Mouse (Mus musculus) telencephalon, adult 2 months (tissue): ENCODE data around the gene S100a14.

Experiments
- DNase-seq: peaks from one replicate; pipeline ENCODE4 v3.0.0-alpha.2; 2011; ENCODE audit warnings: low read depth, low spot score

Gene S100a14

DNA sequence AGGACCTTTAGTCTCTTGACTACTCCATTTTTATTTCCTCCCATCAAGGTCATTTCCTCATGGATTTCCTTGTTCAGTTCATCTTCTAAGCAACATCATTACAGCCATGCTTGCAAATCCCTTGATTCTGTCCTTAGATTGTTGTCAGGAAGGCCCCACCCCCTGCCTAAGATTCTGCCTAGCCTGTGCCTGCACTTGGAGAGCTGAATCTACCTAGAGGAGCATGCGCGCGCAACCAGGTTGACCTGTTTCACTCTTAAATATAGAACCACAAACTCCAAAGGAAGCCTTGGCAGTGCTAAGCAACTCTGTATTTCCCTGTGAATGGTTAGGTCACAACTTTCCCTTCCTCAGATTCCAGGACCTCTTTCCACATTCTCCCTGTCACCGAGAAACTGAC, 8.9 kb upstream of the S100a14 start:
- DNase-seq: no peak

DNA sequence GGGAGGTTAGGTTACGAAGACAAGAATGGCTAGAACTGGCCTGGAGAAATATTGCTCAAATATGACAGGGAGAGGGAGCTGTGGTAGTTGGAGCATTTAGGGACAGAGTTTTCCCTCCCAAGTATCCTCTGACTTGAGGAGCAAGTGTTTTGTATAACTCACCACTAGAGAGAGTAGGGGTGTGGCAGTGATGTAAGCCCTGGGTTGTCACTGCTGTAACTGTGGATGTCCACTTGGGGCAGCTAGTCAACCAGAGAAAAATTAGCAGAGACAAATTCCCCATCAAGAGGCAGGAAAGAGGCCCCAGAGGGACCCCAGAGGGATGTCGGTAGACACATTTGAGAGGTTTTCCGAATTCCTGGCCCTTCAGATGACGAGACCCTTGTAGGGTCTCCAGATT, 1.2 kb upstream of the S100a14 start:
- peak; percentile 64 for DNase-seq

DNA sequence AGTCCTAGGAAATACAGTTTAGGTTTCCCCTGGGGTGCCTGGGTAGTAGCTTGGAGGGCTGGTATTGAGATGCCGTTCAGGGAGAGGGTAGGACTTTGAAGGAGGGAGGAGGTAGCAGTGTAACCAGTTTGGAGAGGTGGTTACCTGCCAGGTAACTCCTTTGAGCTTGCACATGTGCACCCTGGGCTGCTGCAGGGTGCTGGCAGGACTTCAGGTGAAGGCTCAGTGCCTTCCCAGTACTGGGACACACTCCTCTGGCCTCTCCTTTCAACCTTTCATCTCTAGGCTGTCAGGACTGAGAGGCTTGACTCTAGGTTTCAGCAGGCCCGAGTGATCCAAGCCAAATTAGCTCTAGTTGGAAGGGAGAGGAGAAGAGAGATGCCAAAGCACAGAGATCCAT, 580 bp upstream of the S100a14 start:
- DNase-seq: no peak

DNA sequence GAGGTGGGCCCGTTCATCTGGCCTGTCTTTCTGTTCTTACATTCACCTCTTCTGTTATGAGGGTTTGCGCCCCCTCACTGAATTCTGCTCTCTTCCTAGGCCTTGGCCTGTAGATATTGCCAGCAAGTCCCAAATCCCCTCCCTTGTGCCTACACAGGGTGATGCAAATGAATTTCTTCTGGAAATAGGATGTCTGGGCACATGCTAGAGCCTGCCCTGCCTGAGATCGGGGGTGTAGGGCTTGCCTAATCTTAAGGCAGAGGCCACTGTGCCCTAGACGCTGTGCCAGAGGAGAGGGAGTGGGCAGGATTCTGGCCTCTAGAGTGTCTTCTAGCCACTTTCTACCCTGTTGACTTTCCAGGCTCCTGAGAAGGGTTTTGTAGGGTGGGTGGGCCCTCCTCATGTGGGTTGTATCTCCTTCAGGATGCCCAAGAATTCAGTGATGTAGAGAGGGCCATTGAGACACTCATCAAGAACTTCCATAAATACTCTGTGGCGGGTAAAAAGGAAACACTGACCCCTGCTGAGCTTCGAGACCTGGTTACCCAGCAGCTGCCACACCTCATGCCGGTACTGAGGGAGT, 726 bp downstream of the S100a14 start:
- DNase-seq: no peak

DNA sequence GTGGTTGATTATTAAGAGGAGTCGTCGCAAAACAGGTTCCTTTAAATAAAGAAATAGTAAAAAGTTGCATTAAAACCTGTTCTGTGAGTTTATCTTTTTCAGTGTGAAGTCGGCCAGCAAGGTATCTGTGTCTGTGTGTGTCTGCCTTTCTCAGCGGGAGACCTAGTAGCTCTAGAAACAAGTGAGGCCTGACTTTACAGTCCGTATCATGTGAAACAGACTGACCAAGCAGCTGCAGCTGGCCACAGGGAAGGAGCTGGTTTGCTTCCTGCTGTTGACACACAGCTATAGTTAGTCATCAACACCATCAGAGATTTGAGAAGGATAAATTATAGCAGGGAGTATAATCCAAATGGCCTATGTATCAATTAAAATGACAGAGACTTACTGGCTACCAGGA, 5.1 kb downstream of the S100a14 start:
- DNase-seq: no peak

DNA sequence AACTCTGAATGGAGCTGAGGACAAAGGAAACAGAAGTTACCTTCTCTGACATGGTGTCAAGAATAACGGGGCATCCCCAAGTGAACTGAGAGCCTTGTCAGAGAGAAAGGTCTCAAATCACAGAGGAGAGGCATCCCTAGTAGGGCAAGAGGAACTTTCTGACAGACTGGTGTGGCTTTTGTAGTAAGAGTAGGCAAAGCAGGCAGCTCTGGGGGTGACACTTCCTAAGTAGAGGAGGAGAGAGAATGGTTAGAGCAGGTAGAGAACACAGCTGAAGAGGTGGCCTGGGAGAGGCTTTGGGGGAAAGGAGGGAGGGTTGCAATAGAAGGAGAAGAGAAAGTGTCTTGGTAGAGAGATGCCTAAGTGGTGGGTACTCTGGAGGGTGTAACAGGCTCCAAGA, 8.8 kb downstream of the S100a14 start:
- no peak for DNase-seq

DNA sequence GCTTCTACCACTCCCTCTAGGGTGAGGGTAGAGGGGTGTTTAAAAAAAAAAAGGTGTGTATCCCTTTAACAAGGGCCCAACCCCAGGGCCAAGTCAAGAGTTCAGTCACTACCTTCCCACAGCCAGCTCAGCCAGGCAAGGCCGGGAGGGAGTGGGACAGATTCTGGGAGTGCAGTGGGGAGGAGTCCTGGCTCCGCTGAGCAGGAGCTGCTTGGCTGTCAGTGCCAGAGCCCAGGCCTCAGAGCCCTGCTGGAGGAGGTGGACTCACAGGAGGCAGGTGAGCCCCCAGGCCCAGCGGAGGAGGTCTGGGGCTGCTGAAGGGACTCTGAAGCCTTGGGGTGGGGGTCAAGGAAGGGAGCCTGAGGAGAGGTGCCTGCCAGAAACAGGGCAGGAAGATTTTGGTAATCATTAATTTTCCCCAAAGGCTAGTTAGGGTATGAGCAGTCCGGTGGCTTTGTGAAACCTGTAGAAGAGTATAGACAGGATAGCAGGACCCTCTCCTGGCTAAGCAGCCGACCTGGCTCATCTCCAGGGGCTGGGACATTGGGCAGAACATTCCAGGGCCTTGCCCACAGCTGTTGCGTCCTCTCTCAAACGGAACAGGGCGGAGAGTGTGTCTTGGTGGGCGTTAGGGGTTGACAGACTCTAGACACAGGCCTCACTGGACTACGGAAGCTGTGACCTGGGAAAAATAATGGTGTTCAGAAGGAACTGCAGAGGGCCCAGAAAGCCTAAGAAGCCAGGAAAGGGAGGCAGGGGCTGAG, 10.7 kb downstream of the S100a14 start, which contains the start of gene S100a16:
Gene S100a16 (plus strand): TSS at position 114 of the 764 bp plus-strand sequence.
- DNase-seq: no peak

DNA sequence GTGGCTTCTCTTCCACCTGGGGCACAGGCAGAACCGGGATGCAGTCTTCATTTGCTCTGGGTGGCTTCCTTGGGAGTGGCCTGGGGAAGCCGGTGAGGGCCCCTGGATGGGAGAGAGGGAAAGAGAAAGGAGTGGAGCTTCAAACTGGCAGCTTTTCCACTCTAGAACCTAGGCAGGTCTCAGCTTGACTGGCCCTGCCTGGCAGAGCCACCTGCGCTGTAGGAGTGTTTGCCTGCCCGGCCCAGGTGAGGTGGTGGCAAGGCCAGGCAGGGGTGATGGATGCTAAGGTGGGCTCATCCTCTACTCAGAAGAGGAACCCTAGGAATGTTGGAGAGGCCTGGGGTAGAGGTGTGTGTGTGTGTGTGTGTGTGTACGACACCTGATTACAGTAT, 11.2 kb downstream of the S100a14 start:
- no peak for DNase-seq

DNA sequence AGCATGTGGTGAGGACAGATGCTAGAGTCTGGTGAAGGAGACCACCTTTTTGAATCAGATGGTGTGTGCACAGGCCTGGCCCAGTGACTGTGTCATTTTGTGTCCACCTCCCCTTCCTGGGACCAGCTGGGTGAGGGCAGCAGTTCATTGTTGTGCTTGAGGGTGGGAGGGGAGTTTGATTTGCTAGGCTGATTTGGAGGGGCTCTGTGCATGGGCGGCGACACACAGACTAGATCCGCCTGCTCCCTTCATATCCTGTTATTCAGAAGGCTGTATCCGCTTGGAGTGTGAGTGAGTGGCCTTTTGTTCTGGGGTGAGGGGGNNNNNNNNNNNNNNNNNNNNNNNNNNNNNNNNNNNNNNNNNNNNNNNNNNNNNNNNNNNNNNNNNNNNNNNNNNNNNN, 14.2 kb downstream of the S100a14 start:
- peak; percentile 47 for DNase-seq

DNA sequence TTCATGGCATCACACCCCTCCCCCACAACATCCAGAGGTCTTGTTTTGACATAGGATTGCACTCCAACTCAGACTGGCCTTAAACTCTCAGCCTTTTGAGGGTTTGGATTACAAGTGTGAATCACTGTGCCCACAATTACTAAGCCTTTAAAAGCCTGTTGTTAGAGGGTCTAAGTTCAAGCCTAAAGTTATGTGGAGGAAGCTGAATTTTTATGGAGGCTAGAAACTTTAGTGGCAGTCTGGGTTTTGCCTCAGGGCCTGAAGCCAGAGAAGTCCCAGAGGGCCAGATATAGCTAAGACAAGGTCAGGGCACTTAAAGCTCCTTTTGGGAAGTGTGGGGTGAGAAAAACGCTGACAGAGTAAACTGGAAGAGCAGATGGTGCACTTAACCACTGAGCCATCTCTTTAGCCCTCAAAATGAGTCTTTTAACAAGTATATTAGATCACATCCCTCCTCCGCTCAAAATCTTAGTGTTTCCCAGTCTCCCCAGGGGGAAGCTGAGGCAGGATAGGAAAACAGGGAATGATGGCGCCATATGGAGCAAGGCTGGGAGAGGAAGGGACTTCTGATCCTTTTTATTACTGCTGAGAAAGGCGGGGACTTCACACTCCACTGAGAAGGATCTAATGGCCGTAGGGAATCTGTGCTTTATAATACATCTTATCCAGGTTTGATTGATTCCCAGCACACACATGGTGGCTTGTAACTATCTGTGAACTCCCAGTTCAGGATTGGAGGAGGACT, 23.2 kb downstream of the S100a14 start:
- DNase-seq: no peak

DNA sequence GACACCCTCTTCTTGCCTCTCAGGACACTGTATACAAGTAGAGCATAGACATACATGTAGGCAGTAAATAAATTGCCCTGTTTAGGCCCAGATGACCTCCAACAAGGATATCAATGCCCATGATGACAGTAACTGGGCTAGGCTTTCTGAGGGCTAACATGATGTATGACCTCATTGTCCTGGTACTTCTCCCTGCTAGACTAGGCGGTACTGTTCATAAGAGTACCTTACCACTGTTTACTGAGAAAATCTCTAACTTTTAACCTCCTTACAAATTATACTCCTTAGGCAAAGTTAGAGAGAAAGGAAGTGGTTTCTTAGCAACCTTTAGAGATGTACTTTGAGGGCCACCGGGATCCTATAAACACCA, 23.8 kb downstream of the S100a14 start:
- no peak for DNase-seq

DNA sequence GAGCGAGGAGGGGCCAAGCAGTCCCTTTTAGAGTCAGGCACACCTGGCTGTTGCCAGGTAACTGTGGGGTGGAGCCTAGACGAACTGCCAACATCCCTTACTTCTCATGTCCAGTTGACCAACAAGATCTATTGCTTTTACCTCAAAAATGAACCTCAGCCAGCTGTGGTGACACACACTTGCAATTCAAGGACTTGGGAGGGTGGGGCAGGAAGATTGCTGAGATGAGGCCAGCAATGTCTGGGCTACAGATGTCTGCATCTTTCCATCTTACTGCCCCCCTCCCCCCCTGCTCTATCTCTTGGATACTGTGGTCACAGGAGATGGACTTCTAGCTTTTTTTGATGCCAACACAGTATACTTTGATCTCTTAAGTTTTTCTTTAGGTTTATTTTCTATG, 25.6 kb downstream of the S100a14 start:
- no peak for DNase-seq

DNA sequence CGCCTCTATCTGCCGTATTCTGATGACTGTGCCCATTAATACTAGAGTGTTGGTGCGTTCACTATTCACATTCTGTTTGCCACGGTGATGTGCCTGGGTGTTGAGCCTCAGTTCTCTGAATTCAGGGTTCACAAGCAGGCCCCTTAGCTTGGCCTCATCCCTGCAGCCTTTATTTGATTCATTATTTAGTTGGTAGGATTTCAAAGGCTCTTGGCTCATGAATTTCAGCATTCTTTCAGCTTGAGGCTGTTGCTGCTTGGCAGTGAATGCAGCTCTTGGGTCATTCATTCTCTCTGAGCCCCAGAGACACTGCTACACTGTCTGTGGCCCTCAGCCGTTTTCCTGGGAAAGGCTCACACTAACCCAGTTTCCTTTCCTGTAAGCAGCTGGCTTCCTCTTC, 29.3 kb downstream of the S100a14 start:
- peak; percentile 28 for DNase-seq

DNA sequence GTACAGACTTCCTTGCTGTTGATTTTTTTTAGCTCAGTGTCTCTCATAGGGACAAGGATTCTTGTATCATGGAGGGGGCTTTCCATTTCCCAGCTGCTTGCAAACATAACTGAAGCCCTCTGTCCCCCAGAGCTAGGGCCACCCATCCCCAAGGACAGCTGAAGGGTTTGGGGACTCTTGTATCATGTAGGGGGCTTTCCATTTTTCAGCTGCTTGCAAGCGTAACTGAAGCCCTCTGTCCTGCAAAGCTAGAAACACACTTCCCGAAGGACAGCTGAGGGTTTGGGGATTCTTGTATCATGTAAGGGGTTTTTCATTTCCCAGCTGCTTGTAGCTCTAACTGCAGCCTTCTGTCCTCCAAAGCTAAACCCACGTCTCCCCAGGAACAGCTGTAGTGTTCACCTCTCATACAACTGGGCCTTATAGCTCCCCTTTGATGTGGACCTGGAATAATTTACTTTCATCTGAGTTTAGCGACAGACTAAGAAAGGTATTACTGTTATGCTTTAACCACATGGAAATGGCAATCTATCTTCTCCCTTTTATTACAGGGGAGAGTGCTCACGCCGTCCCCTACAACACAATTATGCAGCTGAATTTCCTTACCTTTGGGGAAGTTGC, 33.5 kb downstream of the S100a14 start, which contains the start of gene S100a3:
Gene S100a3 (plus strand): TSS at position 571 of the 621 bp plus-strand sequence.
- DNase-seq: no peak

DNA sequence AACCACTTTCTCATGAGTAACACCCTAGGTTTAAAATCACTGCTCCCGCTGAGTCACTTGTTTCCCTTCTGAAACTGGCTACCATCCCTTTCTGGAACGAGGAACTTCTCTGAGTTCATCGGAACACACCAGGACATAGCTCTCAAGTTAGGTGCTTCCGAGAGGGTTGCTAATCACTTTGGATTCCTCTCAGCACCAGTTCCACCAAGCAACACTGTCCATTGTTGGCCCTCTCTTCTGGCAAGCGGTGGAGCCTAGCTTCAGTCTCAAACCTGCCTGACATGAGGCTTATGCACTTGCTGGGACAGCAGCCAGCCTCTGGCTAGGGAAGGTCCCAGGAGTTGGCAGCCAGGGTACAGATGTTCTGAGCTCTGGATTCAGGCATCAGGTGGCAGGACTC, 48.0 kb downstream of the S100a14 start:
- DNase-seq: no peak

DNA sequence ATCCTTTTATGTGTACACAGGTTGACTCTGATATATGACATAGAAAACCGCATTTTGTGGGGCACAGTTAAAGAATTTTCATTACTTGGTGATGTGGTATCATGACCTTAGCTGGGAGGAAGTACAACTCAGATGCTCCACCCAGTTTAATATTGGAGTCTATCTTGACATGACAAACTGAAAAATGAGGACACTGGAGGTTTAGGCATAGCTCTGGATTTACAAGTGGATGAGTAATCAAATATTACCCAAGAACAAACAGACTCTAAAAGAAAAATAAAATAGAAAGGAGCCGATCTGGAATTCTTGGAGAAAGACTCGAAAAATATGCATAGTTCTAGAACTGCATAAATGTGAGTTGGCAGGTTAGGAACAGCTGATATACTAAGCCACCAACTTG, 48.7 kb downstream of the S100a14 start:
- no peak for DNase-seq

DNA sequence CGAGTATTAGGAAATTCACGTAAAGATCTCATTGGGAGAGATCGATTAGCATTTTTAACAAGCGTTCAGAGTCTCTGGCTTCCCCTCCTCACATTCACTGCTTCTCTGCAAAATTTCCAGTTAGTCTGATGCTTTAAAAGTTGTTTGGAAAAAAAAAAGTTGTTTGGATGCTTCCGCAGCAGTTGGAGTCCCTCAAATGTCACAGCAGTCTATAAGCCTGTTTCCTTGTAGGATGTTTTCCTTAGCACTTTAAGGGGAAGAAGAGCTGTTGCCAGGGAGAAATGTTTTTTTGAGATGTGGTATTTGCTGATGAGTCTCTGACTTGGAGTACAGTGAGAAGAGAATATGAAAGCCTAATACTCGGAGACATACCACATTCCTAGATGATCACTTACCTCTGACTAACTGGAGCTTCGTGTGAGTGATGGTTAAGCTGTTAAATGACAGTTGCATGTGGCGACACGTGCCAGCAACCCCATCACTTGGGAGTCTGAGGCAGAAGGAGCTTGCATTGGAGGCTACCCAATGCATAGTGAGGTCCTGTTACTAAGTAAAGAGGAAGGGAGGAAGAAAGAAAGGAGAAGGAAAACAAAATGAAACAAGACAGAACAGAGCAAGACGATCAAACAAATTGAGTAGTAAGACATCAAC, 49.8 kb downstream of the S100a14 start:
- DNase-seq: no peak
